Mouse (Mus musculus) bone marrow, adult 2 months (tissue): Measurements from ENCODE around the gene Lmf2.
A peak's percentile ranks its signal among the peaks of the same experiment; 100 is the strongest.

Experiments
- CTCF ChIP-seq: fragments of 200-500 bp; IDR thresholded peaks from 2 replicates; pipeline ENCODE4 v1.5.1; 2011; ENCODE audit warnings: low read length, control low read depth; ENCODE audit not compliant: control insufficient read depth, insufficient read depth
- POLR2A ChIP-seq: fragments of 200-500 bp; IDR thresholded peaks from 2 replicates; pipeline ENCODE4 v1.6.1; 2011; ENCODE audit warnings: low read depth, mild to moderate bottlenecking, control low read depth, low read length, borderline replicate concordance; ENCODE audit not compliant: control insufficient read depth

DNA sequence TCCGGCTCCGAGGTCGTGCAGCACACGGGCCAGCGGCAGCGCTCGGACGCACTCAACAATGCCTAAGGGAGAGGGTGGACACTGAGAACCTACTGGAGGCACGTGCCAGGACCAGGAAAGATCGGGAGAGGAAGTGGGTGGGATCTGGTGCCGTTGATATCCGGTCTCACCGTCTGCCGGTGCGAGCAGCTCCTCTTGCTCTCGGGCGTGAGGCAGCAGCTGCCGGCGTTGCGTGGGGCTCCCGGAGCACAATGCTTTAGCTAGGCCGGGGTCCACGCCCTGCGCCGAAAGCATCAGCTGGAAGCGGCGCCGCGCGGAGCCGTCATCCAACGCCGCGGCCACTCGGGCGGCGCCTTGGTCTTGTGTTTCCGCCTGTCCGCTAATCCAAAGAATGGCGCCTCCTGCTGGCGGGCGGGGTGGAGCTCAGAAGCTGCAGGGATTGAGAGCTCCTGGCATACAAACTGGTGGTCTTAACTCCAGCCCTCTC, 18.3 kb upstream of the Lmf2 start, which contains the start of gene Sco2:
- TF ChIP-seq POLR2A (peak; percentile 24; the same call in 1 of the 2 replicates), CTCF (peak; percentile 81)
